Mouse (Mus musculus) intestine, embryonic 14.5 days (tissue): ENCODE measurements at regions not wholly inside any gene's neighbourhood (a gene's known extent, or its start where the extent isn't known, plus 50 kb on each side); places are given as distances from the start of the nearest gene placed in this dataset.

Experiments
- ATAC-seq: fragments of 200-750 bp; cut with Nextera tagmentation; replicated peaks from 2 replicates; pipeline ENCODE4 v1.8.0; 2017; ENCODE audit warnings: low read depth, moderate number of reproducible peaks, moderate TSS enrichment, moderate library complexity; ENCODE audit not compliant: low FRiP score, low TSS enrichment
- DNase-seq: peaks from one replicate; pipeline ENCODE4 v3.0.0-alpha.2; 2018; ENCODE audit warnings: low spot score
- H3K27ac ChIP-seq: fragments of 300-500 bp; sonication (generic); 2 replicates; pipeline ENCODE4 v1.5.1; 2014; ENCODE audit warnings: low read depth, mild to moderate bottlenecking, control low read depth
- H3K27me3 ChIP-seq: fragments of 300-500 bp; sonication (generic); replicated peaks from 2 replicates; pipeline ENCODE4 v1.6.1; 2014; ENCODE audit warnings: low read length, control low read depth; ENCODE audit not compliant: control insufficient read depth, insufficient read depth
- H3K36me3 ChIP-seq: fragments of 300-500 bp; sonication (generic); 2 replicates; pipeline ENCODE4 v1.6.1; 2014; ENCODE audit warnings: low read length, control low read depth; ENCODE audit not compliant: control insufficient read depth, insufficient read depth
- H3K4me1 ChIP-seq: fragments of 300-500 bp; sonication (generic); replicated peaks from 2 replicates; pipeline ENCODE4 v1.6.1; 2014; ENCODE audit warnings: low read length, control low read depth, mixed read lengths; ENCODE audit not compliant: control insufficient read depth, insufficient read depth
- H3K4me2 ChIP-seq: fragments of 300-500 bp; sonication (generic); 2 replicates; pipeline ENCODE4 v1.6.1; 2014; ENCODE audit warnings: low read length
- H3K4me3 ChIP-seq: fragments of 300-500 bp; sonication (generic); 2 replicates; pipeline ENCODE4 v1.5.1; 2014; ENCODE audit warnings: low read depth, low read length, control low read depth, mixed read lengths
- H3K9ac ChIP-seq: fragments of 300-500 bp; sonication (generic); 2 replicates; pipeline ENCODE4 v1.6.1; 2014; ENCODE audit warnings: mild to moderate bottlenecking, low read length
- H3K9me3 ChIP-seq: fragments of 300-500 bp; sonication (generic); 2 replicates; pipeline ENCODE4 v1.6.1; 2016; ENCODE audit warnings: low read length, control low read depth; ENCODE audit not compliant: control insufficient read depth
- WGBS: fragments of 180-500 bp; shearing (Covaris S2); extraction: QIAGEN DNeasy Blood & Tissue Kit; methylation state at CpG from one replicate; pipeline ENCODE4 v1.1.7; 2014; 5-methylcytosine and 5-hydroxymethylcytosine counted together

GRCm38 (mm10) chr5:141080896-141081295 lies 80.5 kb upstream of the Card11 start:
- H3K27ac ChIP-seq, result no peak overlapping the region
- H3K27me3 ChIP-seq, result no peaks in the 10 kb centered on the region
- H3K9ac ChIP-seq, result no peak overlapping the region
- H3K4me1 ChIP-seq, result no peaks in the 10 kb centered on the region
- H3K4me2 ChIP-seq, result no peak overlapping the region
- no peaks in the 10 kb centered on the region for H3K9me3 ChIP-seq
- ATAC-seq (no peak), DNase-seq (no peak)
- H3K4me3 ChIP-seq, result no peak overlapping the region
- no peaks in the 10 kb centered on the region for H3K36me3 ChIP-seq
- WGBS, result 73% methylated on average over 5 of the region's 5 CpGs

GRCm38 (mm10) chr5:141084056-141084730 lies 83.8 kb upstream of the Card11 start:
- no peak overlapping the region for H3K27ac ChIP-seq
- DNase-seq (no peak), ATAC-seq (no peak)
- H3K27me3 ChIP-seq, result no peaks in the 10 kb centered on the region
- no peaks in the 10 kb centered on the region for H3K9me3 ChIP-seq
- H3K4me3 ChIP-seq, result no peak overlapping the region
- H3K4me2 ChIP-seq, result no peak overlapping the region
- H3K4me1 ChIP-seq, result no peaks in the 10 kb centered on the region
- WGBS, result 76% methylated on average over 14 of the region's 14 CpGs
- no peak overlapping the region for H3K9ac ChIP-seq
- H3K36me3 ChIP-seq, result no peaks in the 10 kb centered on the region

- DNase-seq, result no peak
- Histone ChIP-seq H3K9me3 (no peaks in the 10 kb centered on the region), H3K4me1 (no peaks in the 10 kb centered on the region), H3K4me3 (no peak overlapping the region), H3K36me3 (no peaks in the 10 kb centered on the region), H3K27ac (no peak overlapping the region), H3K4me2 (no peak overlapping the region), H3K27me3 (no peaks in the 10 kb centered on the region), H3K9ac (no peak overlapping the region)
- WGBS, result 65% methylated on average over 5 of the region's 7 CpGs
- ATAC-seq, result no peak
Measured at GRCm38 (mm10) chr5:141084746-141085145, 84.4 kb upstream of the Card11 start.

- ATAC-seq (no peak), DNase-seq (no peak)
- no peak overlapping the region for H3K27ac ChIP-seq
- H3K4me1 ChIP-seq, result no peaks in the 10 kb centered on the region
- no peak overlapping the region for H3K4me3 ChIP-seq
- H3K36me3 ChIP-seq, result no peaks in the 10 kb centered on the region
- no peak overlapping the region for H3K9ac ChIP-seq
- H3K9me3 ChIP-seq, result no peaks in the 10 kb centered on the region
- WGBS, result 73% methylated on average over 14 of the region's 14 CpGs
- no peaks in the 10 kb centered on the region for H3K27me3 ChIP-seq
- H3K4me2 ChIP-seq, result no peak overlapping the region
Measured at GRCm38 (mm10) chr5:141091676-141092075, 91.3 kb upstream of the Card11 start.

GRCm38 (mm10) chr5:141093641-141094040 lies 93.3 kb upstream of the Card11 start:
- Histone ChIP-seq H3K27ac (no peak overlapping the region), H3K4me1 (no peaks in the 10 kb centered on the region), H3K4me2 (no peak overlapping the region), H3K4me3 (no peak overlapping the region), H3K36me3 (no peaks in the 10 kb centered on the region), H3K9me3 (no peaks in the 10 kb centered on the region), H3K27me3 (no peaks in the 10 kb centered on the region), H3K9ac (no peak overlapping the region)
- DNase-seq (no peak), ATAC-seq (no peak)
- WGBS, result 39% methylated on average over 4 of the region's 4 CpGs

- Histone ChIP-seq H3K4me1 (no peaks in the 10 kb centered on the region), H3K27ac (no peak overlapping the region), H3K27me3 (no peaks in the 10 kb centered on the region), H3K4me3 (no peak overlapping the region), H3K9me3 (no peaks in the 10 kb centered on the region), H3K9ac (no peak overlapping the region), H3K4me2 (no peak overlapping the region), H3K36me3 (no peaks in the 10 kb centered on the region)
- ATAC-seq (no peak), DNase-seq (no peak)
- 58% methylated on average over 4 of the region's 4 CpGs for WGBS
Measured at GRCm38 (mm10) chr5:141097878-141098277, 97.5 kb upstream of the Card11 start.

- 98% methylated on average over 3 of the region's 3 CpGs for WGBS
- H3K9me3 ChIP-seq, result no peaks in the 10 kb centered on the region
- no peak overlapping the region for H3K4me3 ChIP-seq
- no peak overlapping the region for H3K4me2 ChIP-seq
- no peak overlapping the region for H3K27ac ChIP-seq
- H3K27me3 ChIP-seq, result no peaks in the 10 kb centered on the region
- no peaks in the 10 kb centered on the region for H3K4me1 ChIP-seq
- no peak overlapping the region for H3K9ac ChIP-seq
- no peaks in the 10 kb centered on the region for H3K36me3 ChIP-seq
- ATAC-seq (no peak), DNase-seq (no peak)
Measured at GRCm38 (mm10) chr5:141111666-141112065, 111.3 kb upstream of the Card11 start.

GRCm38 (mm10) chr5:141115273-141115904 lies 115.0 kb upstream of the Card11 start:
- H3K36me3 ChIP-seq, result no peaks in the 10 kb centered on the region
- H3K4me2 ChIP-seq, result no peak overlapping the region
- H3K27me3 ChIP-seq, result no peaks in the 10 kb centered on the region
- no peak overlapping the region for H3K4me3 ChIP-seq
- H3K4me1 ChIP-seq, result no peaks in the 10 kb centered on the region
- no peak for DNase-seq
- no peaks in the 10 kb centered on the region for H3K9me3 ChIP-seq
- H3K27ac ChIP-seq, result no peak overlapping the region
- no peak overlapping the region for H3K9ac ChIP-seq
- ATAC-seq, result no peak
- WGBS, result 54% methylated on average over 4 of the region's 4 CpGs

- DNase-seq, result no peak
Measured at GRCm38 (mm10) chr5:141115963-141116362, 115.6 kb upstream of the Card11 start.

More at GRCm38 (mm10) chr5:141115963-141116362, 115.6 kb upstream of the Card11 start:
- no peak for ATAC-seq
- H3K4me1 ChIP-seq, result no peaks in the 10 kb centered on the region
- no peak overlapping the region for H3K27ac ChIP-seq
- H3K4me2 ChIP-seq, result 0 out of 2 replicates have a peak overlapping the region, but pooled peaks have one; percentile 1
- H3K9ac ChIP-seq, result no peak overlapping the region
- WGBS, result 50% methylated on average over 8 of the region's 8 CpGs
- H3K36me3 ChIP-seq, result no peaks in the 10 kb centered on the region
- no peak overlapping the region for H3K4me3 ChIP-seq
- H3K27me3 ChIP-seq, result no peaks in the 10 kb centered on the region
- H3K9me3 ChIP-seq, result no peaks in the 10 kb centered on the region
